Mouse (Mus musculus) heart, embryonic 11.5 days (tissue): ENCODE data around the gene Vmn2r86. TPM values are rescaled to one million over a fixed set of nuclear protein-coding genes. Genes with fewer than 3 reads are reported as not detected.
A peak's percentile ranks its signal among the peaks of the same experiment; 100 is the strongest.
"Not testable (repeated sequence)": the region's sequence is repeated elsewhere in the genome, so short reads cannot be mapped to it uniquely, and the experiment has no call there.

Source experiments
- ATAC-seq: fragments of 200-750 bp; cut with Nextera tagmentation; replicated peaks from 2 replicates; pipeline ENCODE4 v1.8.0; 2017; ENCODE audit warnings: moderate library complexity; ENCODE audit not compliant: insufficient number of reproducible peaks, low FRiP score, low TSS enrichment
- H3K27ac ChIP-seq: fragments of 300-500 bp; sonication (generic); 2 replicates; pipeline ENCODE4 v1.5.1; 2014; ENCODE audit warnings: mild to moderate bottlenecking, low read depth, low read length
- H3K27me3 ChIP-seq: fragments of 300-500 bp; sonication (generic); 2 replicates; pipeline ENCODE4 v1.6.1; 2014; ENCODE audit warnings: mild to moderate bottlenecking, low read length, mixed read lengths; ENCODE audit not compliant: control insufficient read depth, insufficient read depth
- H3K36me3 ChIP-seq: fragments of 300-500 bp; sonication (generic); 2 replicates; pipeline ENCODE4 v1.6.1; 2014; ENCODE audit warnings: mild to moderate bottlenecking, low read length, moderate library complexity, mixed read lengths; ENCODE audit not compliant: control insufficient read depth, insufficient read depth
- H3K4me1 ChIP-seq: fragments of 300-500 bp; sonication (generic); 2 replicates; pipeline ENCODE4 v1.6.1; 2014; ENCODE audit warnings: low read length; ENCODE audit not compliant: control insufficient read depth, insufficient read depth
- H3K4me2 ChIP-seq: fragments of 300-500 bp; sonication (generic); 2 replicates; pipeline ENCODE4 v1.6.1; 2014; ENCODE audit warnings: mild to moderate bottlenecking, moderate library complexity
- H3K4me3 ChIP-seq: fragments of 300-500 bp; sonication (generic); 2 replicates; pipeline ENCODE4 v1.5.1; 2014; ENCODE audit warnings: low read depth, low read length
- H3K9ac ChIP-seq: fragments of 300-500 bp; sonication (generic); 2 replicates; pipeline ENCODE4 v1.6.1; 2014; ENCODE audit warnings: mild to moderate bottlenecking, low read depth, low read length, moderate library complexity
- H3K9me3 ChIP-seq: fragments of 300-500 bp; sonication (generic); replicated peaks from 2 replicates; pipeline ENCODE4 v1.6.1; 2016; ENCODE audit warnings: low read length; ENCODE audit not compliant: control insufficient read depth
- WGBS: fragments of 180-500 bp; shearing (Covaris S2); extraction: QIAGEN DNeasy Blood & Tissue Kit; methylation state at CpG from one replicate; pipeline ENCODE4 v1.1.7; 2014; ENCODE audit not compliant: insufficient replicate concordance; 5-methylcytosine and 5-hydroxymethylcytosine counted together
- polyA plus RNA-seq: library from polyadenylated mRNA; unstranded; fragments of >200 nt; fragmentation: Nextera tagmentation; extraction: Ambion mirVana; gene quantifications from 2 replicates; pipeline ENCODE4 v1.2.1, GENCODE M21; 2014

The Vmn2r86 gene
- not detected in 2 replicates for polyA plus RNA-seq

GRCm38 (mm10) chr10:130455950-130456349 lies at the start of gene Vmn2r86:
Gene Vmn2r86 (minus strand): TSS chr10:130456050.
- not testable (repeated sequence) for H3K27ac ChIP-seq, H3K4me1 ChIP-seq, H3K9me3 ChIP-seq, H3K4me2 ChIP-seq, H3K4me3 ChIP-seq, H3K9ac ChIP-seq, H3K27me3 ChIP-seq, ATAC-seq, H3K36me3 ChIP-seq
- 67% methylated on average over 1 of the region's 1 CpGs for WGBS

- H3K27ac ChIP-seq = no peak within 1 kb of the TSS
- no peaks in the 10 kb centered on the region for H3K4me1 ChIP-seq
- no peak within 1 kb of the TSS for H3K4me3 ChIP-seq
- no peak within 1 kb of the TSS for H3K4me2 ChIP-seq
- no peak for ATAC-seq
- no peak within 1 kb of the TSS for H3K9ac ChIP-seq
- H3K9me3 ChIP-seq = no peaks in the 10 kb centered on the region
- H3K36me3 ChIP-seq = no peaks in the 10 kb centered on the region
- H3K27me3 ChIP-seq = no peaks in the 10 kb centered on the region
Measured at GRCm38 (mm10) chr10:130497296-130497695, 41.4 kb upstream of the Vmn2r86 start, which contains the start of gene Vmn2r87. Gene Vmn2r87 (minus strand): TSS chr10:130497396.

GRCm38 (mm10) chr10:130470311-130470760 lies 14.5 kb upstream of the Vmn2r86 start:
- 2% methylated on average over 36 of the region's 36 CpGs for WGBS
- Histone ChIP-seq H3K27me3 (no peaks in the 10 kb centered on the region), H3K4me2 (peak overlapping the region; percentile 81)

GRCm38 (mm10) chr10:130444776-130445175 lies 11.1 kb downstream of the Vmn2r86 start:
- H3K4me3 ChIP-seq = no peak overlapping the region
- H3K9ac ChIP-seq = no peak overlapping the region
- H3K27ac ChIP-seq = no peak overlapping the region
- no peak overlapping the region for H3K4me2 ChIP-seq
- H3K4me1 ChIP-seq = no peaks in the 10 kb centered on the region
- no peaks in the 10 kb centered on the region for H3K9me3 ChIP-seq
- WGBS = 78% methylated on average over 21 of the region's 21 CpGs
- H3K27me3 ChIP-seq = no peaks in the 10 kb centered on the region
- H3K36me3 ChIP-seq = no peaks in the 10 kb centered on the region
- ATAC-seq = no peak

More at GRCm38 (mm10) chr10:130470311-130470760, 14.5 kb upstream of the Vmn2r86 start:
- Histone ChIP-seq H3K9ac (peak overlapping the region; percentile 74), H3K4me1 (no peaks in the 10 kb centered on the region), H3K27ac (no peak overlapping the region), H3K36me3 (no peaks in the 10 kb centered on the region), H3K4me3 (peak overlapping the region; percentile 48), H3K9me3 (no peaks in the 10 kb centered on the region)
- ATAC-seq = peak; percentile 89

GRCm38 (mm10) chr10:130434185-130434898 lies 21.5 kb downstream of the Vmn2r86 start:
- H3K4me1 ChIP-seq, H3K4me3 ChIP-seq, H3K27me3 ChIP-seq, H3K36me3 ChIP-seq, H3K9me3 ChIP-seq, H3K4me2 ChIP-seq, H3K27ac ChIP-seq, ATAC-seq, H3K9ac ChIP-seq: not testable (repeated sequence)
- WGBS = 80% methylated on average over 11 of the region's 11 CpGs

GRCm38 (mm10) chr10:130429603-130430002 lies 26.2 kb downstream of the Vmn2r86 start, which contains the start of gene Vmn2r85:
Gene Vmn2r85 (minus strand): TSS chr10:130429703.
- H3K9ac ChIP-seq, H3K9me3 ChIP-seq, H3K4me1 ChIP-seq, H3K4me2 ChIP-seq, H3K27ac ChIP-seq, H3K27me3 ChIP-seq, H3K4me3 ChIP-seq, ATAC-seq, H3K36me3 ChIP-seq: not testable (repeated sequence)

- H3K27ac ChIP-seq, H3K9ac ChIP-seq, H3K27me3 ChIP-seq, H3K9me3 ChIP-seq, H3K4me3 ChIP-seq, H3K4me1 ChIP-seq, H3K36me3 ChIP-seq, H3K4me2 ChIP-seq, ATAC-seq: not testable (repeated sequence)
- 70% methylated on average over 2 of the region's 2 CpGs for WGBS
Measured at GRCm38 (mm10) chr10:130422368-130422767, 33.5 kb downstream of the Vmn2r86 start.

- 66% methylated on average over 3 of the region's 3 CpGs for WGBS
- no peak overlapping the region for H3K4me2 ChIP-seq
- no peaks in the 10 kb centered on the region for H3K9me3 ChIP-seq
- H3K27ac ChIP-seq = no peak overlapping the region
- H3K9ac ChIP-seq = no peak overlapping the region
- no peak overlapping the region for H3K4me3 ChIP-seq
- no peaks in the 10 kb centered on the region for H3K4me1 ChIP-seq
- no peaks in the 10 kb centered on the region for H3K27me3 ChIP-seq
- ATAC-seq = no peak
- H3K36me3 ChIP-seq = no peaks in the 10 kb centered on the region
Measured at GRCm38 (mm10) chr10:130420401-130420800, 35.4 kb downstream of the Vmn2r86 start.

GRCm38 (mm10) chr10:130419954-130420353 lies 35.9 kb downstream of the Vmn2r86 start:
- not testable (repeated sequence) for H3K27me3 ChIP-seq, H3K4me1 ChIP-seq, ATAC-seq, H3K27ac ChIP-seq, H3K9me3 ChIP-seq, H3K9ac ChIP-seq, H3K4me3 ChIP-seq, H3K4me2 ChIP-seq, H3K36me3 ChIP-seq
- 66% methylated on average over 2 of the region's 2 CpGs for WGBS
